Mouse (Mus musculus) hindbrain, embryonic 13.5 days (tissue): Measurements from ENCODE around the gene Mcf2l. TPM values are rescaled to one million over a fixed set of nuclear protein-coding genes. Genes with fewer than 3 reads are reported as not detected.

ENCODE experiments used
- ATAC-seq: fragments of 200-750 bp; cut with Nextera tagmentation; 2 replicates; pipeline ENCODE4 v1.8.0; 2017; ENCODE audit warnings: moderate TSS enrichment; ENCODE audit not compliant: low FRiP score
- H3K27ac ChIP-seq: fragments of 300-500 bp; sonication (generic); 2 replicates; pipeline ENCODE4 v1.5.1; 2015; ENCODE audit warnings: inconsistent platforms, mild to moderate bottlenecking, moderate library complexity
- H3K27me3 ChIP-seq: fragments of 300-500 bp; sonication (generic); 2 replicates; pipeline ENCODE4 v1.6.1; 2015; ENCODE audit warnings: mild to moderate bottlenecking, inconsistent platforms
- H3K36me3 ChIP-seq: fragments of 300-500 bp; sonication (generic); 2 replicates; pipeline ENCODE4 v1.6.1; 2015; ENCODE audit warnings: mild to moderate bottlenecking, inconsistent platforms
- H3K4me1 ChIP-seq: fragments of 300-500 bp; sonication (generic); replicated peaks from 2 replicates; pipeline ENCODE4 v1.6.1; 2015; ENCODE audit warnings: inconsistent platforms
- H3K4me2 ChIP-seq: fragments of 300-500 bp; sonication (generic); 2 replicates; pipeline ENCODE4 v1.6.1; 2015; ENCODE audit warnings: inconsistent platforms, mild to moderate bottlenecking, moderate library complexity
- H3K4me3 ChIP-seq: fragments of 300-500 bp; sonication (generic); 2 replicates; pipeline ENCODE4 v1.5.1; 2015; ENCODE audit warnings: mild to moderate bottlenecking, inconsistent platforms
- H3K9ac ChIP-seq: fragments of 300-500 bp; sonication (generic); 2 replicates; pipeline ENCODE4 v1.6.1; 2015; ENCODE audit warnings: mild to moderate bottlenecking, inconsistent platforms
- H3K9me3 ChIP-seq: fragments of 300-500 bp; sonication (generic); 2 replicates; pipeline ENCODE4 v1.6.1; 2016; ENCODE audit warnings: inconsistent platforms
- WGBS: fragments of 180-500 bp; shearing (Covaris S2); methylation state at CpG from one replicate; pipeline ENCODE4 v1.1.7; 2015; 5-methylcytosine and 5-hydroxymethylcytosine counted together
- polyA plus RNA-seq: library from polyadenylated mRNA; unstranded; fragments of >200 nt; fragmentation: Nextera tagmentation; extraction: Ambion mirVana; gene quantifications from 2 replicates; pipeline ENCODE4 v1.2.1, GENCODE M21; 2015

Mcf2l gene
- polyA plus RNA-seq, 1 experiment from 2014 or later = 119 TPM

- Histone ChIP-seq H3K9ac (no peak overlapping the region), H3K9me3 (no peaks in the 10 kb centered on the region), H3K4me2 (no peak overlapping the region), H3K4me3 (no peak overlapping the region), H3K27ac (no peak overlapping the region), H3K4me1 (no peaks in the 10 kb centered on the region), H3K27me3 (no peaks in the 10 kb centered on the region), H3K36me3 (peaks cover 87% of the 10 kb centered on the region)
- 81% methylated on average over 10 of the region's 10 CpGs for WGBS
- ATAC-seq = no peak
These were observed 117.8 kb downstream of the Mcf2l start for GRCm38 (mm10) chr8:12991411-12991810.

GRCm38 (mm10) chr8:12994468-12994867, 120.9 kb downstream of the Mcf2l start:
- 83% methylated on average over 5 of the region's 5 CpGs for WGBS

GRCm38 (mm10) chr8:12995481-12995880, 121.9 kb downstream of the Mcf2l start:
- Histone ChIP-seq H3K4me1 (no peaks in the 10 kb centered on the region), H3K27me3 (no peaks in the 10 kb centered on the region), H3K27ac (0 out of 2 replicates have a peak overlapping the region, but pooled peaks have one; percentile 35), H3K9me3 (no peaks in the 10 kb centered on the region), H3K4me3 (no peak overlapping the region), H3K9ac (no peak overlapping the region), H3K36me3 (peaks cover 91% of the 10 kb centered on the region), H3K4me2 (no peak overlapping the region)
- ATAC-seq = no peak
- WGBS = 61% methylated on average over 5 of the region's 5 CpGs

More at GRCm38 (mm10) chr8:12994468-12994867, 120.9 kb downstream of the Mcf2l start:
- H3K4me1 ChIP-seq = no peaks in the 10 kb centered on the region
- no peak overlapping the region for H3K4me2 ChIP-seq
- H3K36me3 ChIP-seq = peaks cover 89% of the 10 kb centered on the region
- no peak overlapping the region for H3K27ac ChIP-seq
- H3K9me3 ChIP-seq = no peaks in the 10 kb centered on the region
- no peak for ATAC-seq
- no peaks in the 10 kb centered on the region for H3K27me3 ChIP-seq
- H3K4me3 ChIP-seq = no peak overlapping the region
- no peak overlapping the region for H3K9ac ChIP-seq

GRCm38 (mm10) chr8:12996831-12997275, 123.2 kb downstream of the Mcf2l start:
- 77% methylated on average over 8 of the region's 8 CpGs for WGBS
- no peak overlapping the region for H3K27ac ChIP-seq

GRCm38 (mm10) chr8:12998331-12998730, 124.7 kb downstream of the Mcf2l start:
- Histone ChIP-seq H3K9me3 (no peaks in the 10 kb centered on the region), H3K27ac (no peak overlapping the region), H3K4me2 (no peak overlapping the region), H3K4me3 (no peak overlapping the region), H3K4me1 (no peaks in the 10 kb centered on the region), H3K27me3 (no peaks in the 10 kb centered on the region), H3K36me3 (peaks cover 95% of the 10 kb centered on the region), H3K9ac (no peak overlapping the region)
- no peak for ATAC-seq
- WGBS = 93% methylated on average over 8 of the region's 8 CpGs

More at GRCm38 (mm10) chr8:12996831-12997275, 123.2 kb downstream of the Mcf2l start:
- H3K9me3 ChIP-seq = no peaks in the 10 kb centered on the region
- H3K27me3 ChIP-seq = no peaks in the 10 kb centered on the region
- no peak overlapping the region for H3K4me2 ChIP-seq
- H3K36me3 ChIP-seq = peaks cover 93% of the 10 kb centered on the region
- no peak overlapping the region for H3K9ac ChIP-seq
- H3K4me1 ChIP-seq = no peaks in the 10 kb centered on the region
- no peak for ATAC-seq
- no peak overlapping the region for H3K4me3 ChIP-seq

- WGBS = 87% methylated on average over 9 of the region's 9 CpGs
- no peaks in the 10 kb centered on the region for H3K27me3 ChIP-seq
- H3K9ac ChIP-seq = no peak overlapping the region
- H3K4me1 ChIP-seq = no peaks in the 10 kb centered on the region
- H3K4me2 ChIP-seq = no peak overlapping the region
- no peak for ATAC-seq
- H3K36me3 ChIP-seq = peaks cover 95% of the 10 kb centered on the region
- no peaks in the 10 kb centered on the region for H3K9me3 ChIP-seq
- no peak overlapping the region for H3K27ac ChIP-seq
- H3K4me3 ChIP-seq = no peak overlapping the region
These were observed 126.2 kb downstream of the Mcf2l start for GRCm38 (mm10) chr8:12999793-13000192.

- WGBS = 80% methylated on average over 4 of the region's 4 CpGs
- Histone ChIP-seq H3K4me3 (no peak overlapping the region), H3K27ac (no peak overlapping the region), H3K9me3 (no peaks in the 10 kb centered on the region), H3K4me1 (no peaks in the 10 kb centered on the region), H3K9ac (no peak overlapping the region), H3K36me3 (peaks cover 100% of the 10 kb centered on the region), H3K4me2 (no peak overlapping the region), H3K27me3 (no peaks in the 10 kb centered on the region)
- no peak for ATAC-seq
These were observed 133.9 kb downstream of the Mcf2l start for GRCm38 (mm10) chr8:13007458-13007857.

GRCm38 (mm10) chr8:13010313-13010712, 136.7 kb downstream of the Mcf2l start:
- H3K9me3 ChIP-seq = no peaks in the 10 kb centered on the region
- H3K4me2 ChIP-seq = no peak overlapping the region
- H3K9ac ChIP-seq = no peak overlapping the region
- H3K4me3 ChIP-seq = no peak overlapping the region
- no peak for ATAC-seq
- WGBS = 71% methylated on average over 4 of the region's 4 CpGs
- H3K27ac ChIP-seq = no peak overlapping the region
- H3K36me3 ChIP-seq = peaks cover 100% of the 10 kb centered on the region
- no peaks in the 10 kb centered on the region for H3K4me1 ChIP-seq
- no peaks in the 10 kb centered on the region for H3K27me3 ChIP-seq

GRCm38 (mm10) chr8:13019560-13019959, 146.0 kb downstream of the Mcf2l start:
- H3K4me3 ChIP-seq = no peak overlapping the region
- peaks cover 66% of the 10 kb centered on the region for H3K36me3 ChIP-seq
- H3K9me3 ChIP-seq = no peaks in the 10 kb centered on the region
- no peaks in the 10 kb centered on the region for H3K27me3 ChIP-seq
- no peak overlapping the region for H3K9ac ChIP-seq
- H3K4me1 ChIP-seq = no peaks in the 10 kb centered on the region
- H3K4me2 ChIP-seq = no peak overlapping the region
- ATAC-seq = no peak
- H3K27ac ChIP-seq = no peak overlapping the region
- WGBS = 66% methylated on average over 4 of the region's 4 CpGs

GRCm38 (mm10) chr8:13021830-13022229, 148.2 kb downstream of the Mcf2l start:
- H3K27ac ChIP-seq = no peak overlapping the region
- H3K9me3 ChIP-seq = no peaks in the 10 kb centered on the region
- WGBS = 96% methylated on average over 8 of the region's 8 CpGs
- no peaks in the 10 kb centered on the region for H3K27me3 ChIP-seq
- no peaks in the 10 kb centered on the region for H3K4me1 ChIP-seq
- no peak overlapping the region for H3K4me2 ChIP-seq
- peaks cover 43% of the 10 kb centered on the region for H3K36me3 ChIP-seq
- no peak overlapping the region for H3K9ac ChIP-seq
- H3K4me3 ChIP-seq = no peak overlapping the region
- no peak for ATAC-seq

GRCm38 (mm10) chr8:13025487-13026224, 152.1 kb downstream of the Mcf2l start, which contains the start of gene F7:
F7 (plus strand) TSS chr8:13026034.
- no peaks in the 10 kb centered on the region for H3K9me3 ChIP-seq
- WGBS = 67% methylated on average over 10 of the region's 10 CpGs
- H3K36me3 ChIP-seq = peaks cover 5% of the 10 kb centered on the region

GRCm38 (mm10) chr8:13027615-13028014, 154.0 kb downstream of the Mcf2l start:
- WGBS = 91% methylated on average over 5 of the region's 5 CpGs
- Histone ChIP-seq H3K4me1 (no peaks in the 10 kb centered on the region), H3K4me2 (no peak overlapping the region), H3K9ac (no peak overlapping the region), H3K36me3 (no peaks in the 10 kb centered on the region), H3K27ac (no peak overlapping the region), H3K9me3 (no peaks in the 10 kb centered on the region), H3K27me3 (no peaks in the 10 kb centered on the region), H3K4me3 (no peak overlapping the region)
- ATAC-seq = no peak

More at GRCm38 (mm10) chr8:13025487-13026224, 152.1 kb downstream of the Mcf2l start, which contains the start of gene F7:
- Histone ChIP-seq H3K4me1 (no peaks in the 10 kb centered on the region), H3K27ac (no peak within 1 kb of the TSS; the same call in 1 of the 2 replicates), H3K4me3 (no peak within 1 kb of the TSS), H3K4me2 (no peak within 1 kb of the TSS), H3K27me3 (no peaks in the 10 kb centered on the region), H3K9ac (no peak within 1 kb of the TSS)
- ATAC-seq = no peak

- Histone ChIP-seq H3K9me3 (no peaks in the 10 kb centered on the region), H3K27ac (no peak overlapping the region), H3K4me3 (no peak overlapping the region), H3K9ac (no peak overlapping the region), H3K27me3 (no peaks in the 10 kb centered on the region), H3K4me2 (no peak overlapping the region), H3K4me1 (no peaks in the 10 kb centered on the region), H3K36me3 (no peaks in the 10 kb centered on the region)
- 88% methylated on average over 5 of the region's 5 CpGs for WGBS
- no peak for ATAC-seq
These were observed 154.9 kb downstream of the Mcf2l start for GRCm38 (mm10) chr8:13028482-13028881.
